12 mouse cellular contexts compared by ENCODE assay signal in the genomic region with DNA sequence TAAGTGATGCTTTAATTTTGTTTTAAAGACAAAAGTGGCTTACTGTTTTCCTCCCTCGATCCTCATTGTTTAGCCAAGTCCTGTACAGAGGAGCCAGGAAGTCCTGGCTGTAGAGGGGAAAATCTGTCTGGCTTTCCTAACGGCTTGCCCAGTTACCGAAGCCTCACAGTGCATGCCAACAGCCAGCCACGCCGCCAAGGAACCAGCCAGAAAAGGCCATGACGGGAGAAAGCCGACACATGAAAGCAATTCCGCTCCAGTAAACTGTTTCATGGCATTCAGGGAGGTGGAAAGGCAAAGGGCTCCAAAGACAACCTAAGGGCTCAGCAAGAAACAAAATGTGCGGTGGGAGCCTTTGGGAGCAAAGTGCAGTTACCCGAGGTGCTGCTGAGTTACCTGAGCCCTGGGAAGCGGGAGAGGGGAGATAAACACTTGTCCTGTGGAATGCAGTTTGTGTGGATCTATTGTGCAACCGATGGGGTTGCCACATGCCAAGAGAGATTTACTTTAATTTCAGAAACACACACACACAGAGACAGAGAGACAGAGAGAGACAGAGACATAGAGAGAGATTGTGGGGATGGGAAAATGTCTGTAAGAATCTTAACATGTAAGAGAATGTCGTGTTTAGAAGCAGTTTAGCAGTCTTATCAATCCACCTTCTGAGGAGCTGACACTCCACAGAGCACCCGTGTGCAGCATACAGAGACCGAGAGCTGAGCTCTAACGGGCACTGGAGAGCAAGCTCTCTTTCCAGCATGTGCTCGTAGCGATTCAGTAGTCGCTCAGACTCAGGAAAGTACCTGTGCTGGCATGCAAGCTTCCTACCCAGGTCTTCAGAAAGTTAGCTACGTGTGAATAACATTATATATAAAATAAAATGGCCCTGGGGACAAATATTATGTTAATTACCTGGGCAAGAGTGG.
DNase-seq lines count a peak whose midpoint lies in the region; ATAC-seq and TF ChIP-seq lines count a peak whose summit lies in the region.
"Had no signal": no experiment of that assay in that cellular context is flagged by ENCODE, and none has a peak within 500 bp of the region (broad histone marks: within the 10 kb centered on the region; RNA-seq: fewer than 3 reads in every experiment).

No protein-coding gene starts in this region.

- DNase-seq in heart, adult 2 months: peak; percentile 24 to 51
- peak; percentile 33 for DNase-seq in urinary bladder, postnatal 14 days (ENCODE audit: low spot score)
- DNase-seq in urinary bladder, adult 2 months (ENCODE audit: low spot score): no peak
- peak; percentile 10 to 18 for DNase-seq in heart, postnatal 36 days
- DNase-seq in yolk sac, embryonic 10.5 days (ENCODE audit: low spot score): peak; percentile 44
- no peak for DNase-seq in left cerebral cortex, adult 8-10 months (ENCODE audit: low spot score in 2 of 2)
- no peak for DNase-seq in layer of hippocampus, adult 11-12 months (ENCODE audit: low spot score)
- DNase-seq: thymus, adult 2 months had no signal

- no peak for ATAC-seq in heart, embryonic 11.5 days (replicated peaks; ENCODE audit: insufficient number of reproducible peaks, low FRiP score, low TSS enrichment)
- ATAC-seq: forebrain, embryonic 16.5 days had no signal

- TF ChIP-seq POLR2A in heart, adult 2 months (IDR thresholded peaks at IDR 0.05; ENCODE audit: insufficient read depth, low read depth, low read length): no peak

- WGBS in heart, adult 2 months: 46% methylated on average over 20 of the region's 20 CpGs
- WGBS in heart, embryonic 11.5 days (ENCODE audit: insufficient replicate concordance): 60% methylated on average over 20 of the region's 20 CpGs

- H3K9ac ChIP-seq in heart, adult 2 months (ENCODE audit: low read depth, low read length): no peak overlapping the region
- no peak overlapping the region for H3K9ac ChIP-seq in heart, embryonic 11.5 days (ENCODE audit: low read depth, low read length)

- H3K4me3 ChIP-seq in heart, adult 2 months: no peak overlapping the region
- no peak overlapping the region for H3K4me3 ChIP-seq in heart, embryonic 11.5 days (ENCODE audit: low read depth, low read length)
- H3K4me3 ChIP-seq: megakaryocyte, embryonic 14.5 days had no signal

- TF ChIP-seq EP300 in heart, adult 2 months (IDR thresholded peaks at IDR 0.05; ENCODE audit: insufficient read depth, low read depth, low read length): no peak

- no peaks in the 10 kb centered on the region for H3K36me3 ChIP-seq in heart, adult 2 months (ENCODE audit: control insufficient read depth, insufficient read depth, low read length)
- H3K36me3 ChIP-seq in heart, embryonic 11.5 days (ENCODE audit: control insufficient read depth, insufficient read depth, low read length): no peaks in the 10 kb centered on the region
- H3K36me3 ChIP-seq: G1E had no signal

- no peaks in the 10 kb centered on the region for H3K79me2 ChIP-seq in heart, adult 2 months (replicated peaks; ENCODE audit: control insufficient read depth, insufficient read depth, low read length)

- no peaks in the 10 kb centered on the region for H3K27me3 ChIP-seq in heart, adult 2 months (ENCODE audit: control insufficient read depth, insufficient read depth, low read length)
- H3K27me3 ChIP-seq in heart, embryonic 11.5 days (ENCODE audit: control insufficient read depth, insufficient read depth, low read length): no peaks in the 10 kb centered on the region
- H3K27me3 ChIP-seq: megakaryocyte, embryonic 14.5 days had no signal

- no peak for TF ChIP-seq CTCF in heart, adult 2 months (IDR thresholded peaks at IDR 0.05)

- H3K4me2 ChIP-seq in heart, embryonic 11.5 days: no peak overlapping the region

- H3K27ac ChIP-seq in heart, adult 2 months: no peak overlapping the region
- H3K27ac ChIP-seq in heart, embryonic 11.5 days (ENCODE audit: low read depth, low read length): no peak overlapping the region

- intact Hi-C loops in heart, adult 2 months (cut with DNase I): no loop called here
- intact Hi-C loops in heart, postnatal 36 days (cut with DNase I): no loop called here

- H3K9me3 ChIP-seq in heart, embryonic 11.5 days (replicated peaks; ENCODE audit: control insufficient read depth, low read length): no peaks in the 10 kb centered on the region

- H3K4me1 ChIP-seq in heart, adult 2 months (ENCODE audit: control insufficient read depth, insufficient read depth, low read length): no peaks in the 10 kb centered on the region
- no peaks in the 10 kb centered on the region for H3K4me1 ChIP-seq in heart, embryonic 11.5 days (ENCODE audit: control insufficient read depth, insufficient read depth, low read length)
- H3K4me1 ChIP-seq: megakaryocyte, embryonic 14.5 days had no signal

Comparison
In these comparisons a context has a peak if more than half of its experiments do, and no peak if none do; other contexts are left out.
1. DNase-seq: peak in heart, adult 2 months (2 of 2), urinary bladder, postnatal 14 days (single experiment), heart, postnatal 36 days (2 of 2) and yolk sac, embryonic 10.5 days (single experiment); none in urinary bladder, adult 2 months (single experiment), left cerebral cortex, adult 8-10 months (0 of 2) and layer of hippocampus, adult 11-12 months (single experiment).